Mouse (Mus musculus) G1E (cell line): ENCODE data around the gene Olfr606.

Experiments used
- CTCF ChIP-seq: IDR thresholded peaks from 2 replicates; pipeline ENCODE4 v1.5.1; 2012; ENCODE audit warnings: low read depth, low read length, inconsistent platforms, mixed read lengths
- GATA1 ChIP-seq: IDR thresholded peaks from 2 replicates; pipeline ENCODE4 v1.6.1; 2012; ENCODE audit warnings: borderline replicate concordance, low read length, inconsistent platforms, mixed read lengths
- TAL1 ChIP-seq: conservative IDR thresholded peaks from 2 replicates; pipeline ENCODE4 v1.6.1; 2012; ENCODE audit warnings: low read depth, low read length, inconsistent platforms, mixed read lengths

- TF ChIP-seq GATA1 (no peak), CTCF (no peak), TAL1 (no peak)
These were observed 3.5 kb upstream of the Olfr606 start, which contains the start of gene Olfr605 for GRCm38 (mm10) chr7:103445339-103445738.
